Mouse (Mus musculus) subcutaneous adipose tissue, adult 2 months (tissue): ENCODE data around the gene Fcgr1. TPM values are rescaled to one million over a fixed set of nuclear protein-coding genes. Genes with fewer than 3 reads are reported as not detected.

ENCODE experiments used
- polyA plus RNA-seq: library from polyadenylated mRNA; depleted of rRNA; stranded (reverse); fragments of >200 nt; gene quantifications from 2 replicates; pipeline ENCODE4 v1.2.3, GENCODE M21; 2012; ENCODE audit warnings: low replicate concordance; rRNA removed

Gene Fcgr1
- 3.7 and 10.2 TPM in 2 replicates for polyA plus RNA-seq

DNA sequence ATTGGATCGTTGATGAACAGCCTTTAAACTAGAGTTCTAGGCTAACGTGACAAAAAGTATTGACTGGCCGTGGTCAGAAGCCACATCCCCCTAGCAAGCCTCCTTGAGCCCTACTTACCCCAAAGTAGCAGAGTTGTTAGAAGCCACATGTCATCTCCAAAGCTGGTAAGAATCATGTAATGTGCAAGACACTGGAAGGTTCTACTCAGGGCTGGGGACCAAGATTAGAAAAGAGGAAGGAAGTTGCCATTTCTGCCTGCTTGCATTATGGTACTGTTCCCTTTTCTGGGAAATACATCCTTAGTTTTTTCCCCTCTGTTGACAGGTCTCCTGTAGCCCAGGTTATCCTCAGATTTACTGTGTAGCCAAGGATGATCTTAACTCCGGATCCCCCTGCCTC is at the start of gene Fcgr1:
Gene Fcgr1, minus strand, starts transcription at position 183 of the 400 bp plus-strand sequence.

DNA sequence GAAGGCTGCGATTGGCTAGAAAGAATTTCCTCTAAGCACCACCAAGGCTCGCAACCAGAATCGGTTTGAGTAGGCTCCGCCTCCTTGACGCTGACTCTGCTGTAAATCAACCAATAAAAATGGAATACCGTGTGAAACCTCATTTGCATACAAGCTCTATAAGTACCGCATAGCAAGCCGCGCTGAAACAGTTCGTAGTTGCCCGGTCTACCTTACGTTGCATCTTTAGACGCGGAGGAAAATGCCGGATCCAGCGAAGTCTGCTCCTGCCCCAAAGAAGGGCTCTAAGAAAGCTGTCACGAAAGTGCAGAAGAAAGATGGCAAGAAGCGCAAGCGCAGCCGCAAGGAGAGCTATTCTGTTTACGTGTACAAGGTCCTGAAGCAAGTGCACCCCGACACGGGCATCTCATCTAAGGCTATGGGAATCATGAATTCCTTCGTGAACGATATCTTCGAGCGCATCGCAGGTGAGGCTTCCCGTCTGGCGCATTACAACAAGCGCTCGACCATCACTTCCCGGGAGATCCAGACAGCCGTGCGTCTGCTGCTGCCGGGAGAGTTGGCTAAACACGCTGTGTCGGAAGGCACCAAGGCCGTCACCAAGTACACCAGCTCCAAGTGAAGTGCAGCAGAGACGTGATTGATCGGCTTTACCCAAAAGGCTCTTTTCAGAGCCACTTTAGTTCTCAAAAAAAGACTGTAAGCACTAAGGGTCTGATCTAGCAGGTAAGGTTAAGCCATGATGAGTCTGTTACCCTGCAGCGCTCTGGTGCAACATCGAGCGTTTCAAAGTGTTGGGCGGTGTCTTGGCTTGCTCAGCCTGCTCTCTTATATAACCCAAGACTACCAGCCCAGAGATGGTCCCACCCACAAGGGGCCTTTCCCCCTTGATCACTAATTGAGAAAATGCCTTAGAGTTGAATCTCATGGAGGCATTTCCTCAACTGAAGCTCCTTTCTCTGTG is 24.0 kb downstream of the Fcgr1 start, which contains the start of gene Hist2h2bb:
Gene Hist2h2bb, plus strand, starts transcription at position 242 of the 964 bp plus-strand sequence.

DNA sequence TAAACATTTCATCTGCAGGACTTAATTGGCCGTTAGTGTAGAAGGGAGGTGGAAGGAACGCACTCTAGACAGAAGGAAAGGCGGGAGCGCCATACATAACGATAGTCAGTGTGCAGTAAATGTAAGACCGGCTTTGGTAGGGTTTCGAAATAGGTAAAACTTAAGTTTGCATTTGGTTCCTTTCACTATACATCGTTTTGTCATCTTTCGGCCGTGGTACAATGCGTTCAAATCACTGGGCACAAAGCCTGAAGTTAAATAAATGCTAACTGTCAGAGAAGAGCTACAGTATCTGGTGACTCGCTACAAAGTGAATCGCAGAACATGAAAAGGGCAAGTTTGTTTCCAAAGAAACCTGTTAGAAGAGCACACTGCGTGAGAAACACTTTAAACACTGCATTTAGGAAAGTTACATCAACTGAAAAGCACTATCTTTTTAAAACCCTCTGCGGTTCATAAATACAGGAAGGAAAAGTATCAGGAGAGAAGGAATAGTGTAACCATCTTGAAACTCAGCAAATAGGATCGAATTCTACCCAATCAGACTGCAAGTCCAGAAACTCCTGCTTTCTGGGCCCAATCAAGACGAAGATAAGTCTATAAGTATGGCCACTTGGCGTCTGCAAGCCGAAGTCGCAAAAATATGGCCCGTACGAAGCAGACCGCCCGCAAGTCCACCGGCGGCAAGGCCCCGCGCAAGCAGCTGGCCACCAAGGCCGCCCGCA is 25.6 kb downstream of the Fcgr1 start, which contains the start of gene Hist2h3b:
Gene Hist2h3b, plus strand, starts transcription at position 604 of the 725 bp plus-strand sequence.

DNA sequence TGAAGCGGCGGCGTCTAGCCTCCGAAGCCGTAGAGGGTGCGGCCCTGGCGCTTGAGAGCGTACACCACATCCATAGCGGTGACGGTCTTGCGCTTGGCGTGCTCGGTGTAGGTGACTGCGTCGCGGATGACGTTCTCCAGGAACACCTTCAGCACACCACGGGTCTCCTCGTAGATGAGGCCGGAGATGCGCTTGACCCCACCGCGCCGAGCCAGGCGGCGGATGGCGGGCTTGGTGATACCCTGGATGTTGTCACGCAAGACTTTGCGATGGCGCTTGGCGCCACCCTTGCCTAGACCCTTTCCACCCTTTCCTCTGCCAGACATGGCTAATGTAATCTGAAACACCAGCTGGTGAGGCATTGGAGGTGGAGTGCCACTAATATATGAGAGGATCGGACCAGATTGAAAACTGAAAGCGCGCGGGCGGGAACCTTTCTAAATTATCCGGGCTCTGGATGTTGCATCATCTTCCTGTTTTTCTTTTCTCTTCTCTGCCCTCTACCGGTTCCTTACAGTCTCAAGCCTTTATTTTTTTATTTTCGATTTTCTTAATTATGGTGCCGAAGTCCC is 30.7 kb downstream of the Fcgr1 start, which contains the start of gene Hist2h4:
Gene Hist2h4, minus strand, starts transcription at position 333 of the 572 bp plus-strand sequence.

DNA sequence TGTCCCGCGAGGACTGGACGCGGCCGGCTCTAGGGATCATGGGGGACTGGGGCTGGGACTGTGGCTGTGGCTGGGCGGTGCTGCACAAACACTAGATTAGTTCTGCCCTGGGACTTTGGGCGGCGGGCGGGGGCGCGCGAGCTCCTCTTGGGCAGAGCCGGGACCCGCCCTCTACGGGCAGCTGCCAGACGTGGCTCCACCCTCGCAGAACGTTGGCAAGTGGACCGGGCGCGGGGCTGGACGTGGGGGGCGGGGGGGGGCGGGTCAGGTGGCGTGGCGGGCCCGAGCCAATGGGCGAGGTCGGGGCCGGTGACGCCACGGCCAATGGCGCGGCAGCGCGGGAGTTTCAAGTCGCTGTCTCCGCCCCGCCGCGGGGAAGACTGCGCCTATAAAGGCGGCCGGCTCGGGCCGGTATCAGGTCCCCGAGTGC is 47.3 kb downstream of the Fcgr1 start, which contains the start of gene Hist2h3c1:
Gene Hist2h3c1, plus strand, starts transcription at position 259 of the 430 bp plus-strand sequence.

DNA sequence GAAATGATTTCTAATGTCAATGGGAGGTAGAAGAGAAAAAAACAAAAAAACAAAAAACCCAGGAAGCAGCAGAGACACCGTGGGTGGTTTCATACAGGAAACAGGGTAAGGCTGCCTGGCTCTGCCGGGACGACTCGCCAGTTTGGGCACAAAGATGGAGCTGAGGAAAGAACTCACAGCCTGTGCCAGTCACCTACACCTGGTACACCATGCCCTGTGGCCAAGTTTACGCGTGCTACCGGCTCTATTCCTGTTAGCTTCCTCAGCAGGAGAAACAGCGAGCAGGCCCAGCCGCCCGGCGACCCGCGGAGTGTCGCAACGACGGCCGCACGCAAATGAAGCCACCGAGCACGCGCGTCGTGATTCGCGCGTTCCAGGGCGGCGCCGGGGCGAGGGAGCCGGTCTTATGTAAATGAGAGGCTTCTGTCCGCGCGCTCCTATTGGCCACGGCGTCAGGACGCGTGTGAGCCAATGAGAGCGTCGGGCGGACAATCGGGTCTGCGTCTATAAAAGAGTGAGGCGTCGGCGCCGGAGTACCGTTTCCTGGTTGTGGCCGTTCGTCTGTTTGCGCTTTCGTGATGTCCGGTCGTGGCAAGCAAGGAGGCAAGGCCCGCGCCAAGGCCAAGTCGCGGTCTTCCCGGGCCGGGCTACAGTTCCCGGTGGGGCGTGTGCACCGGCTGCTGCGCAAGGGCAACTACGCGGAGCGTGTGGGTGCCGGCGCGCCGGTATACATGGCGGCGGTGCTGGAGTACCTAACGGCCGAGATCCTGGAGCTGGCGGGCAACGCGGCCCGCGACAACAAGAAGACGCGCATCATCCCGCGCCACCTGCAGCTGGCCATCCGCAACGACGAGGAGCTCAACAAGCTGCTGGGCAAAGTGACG is 48.5 kb downstream of the Fcgr1 start, which contains the start of gene Hist2h2aa1:
Gene Hist2h2aa1, plus strand, starts transcription at position 495 of the 884 bp plus-strand sequence.

DNA sequence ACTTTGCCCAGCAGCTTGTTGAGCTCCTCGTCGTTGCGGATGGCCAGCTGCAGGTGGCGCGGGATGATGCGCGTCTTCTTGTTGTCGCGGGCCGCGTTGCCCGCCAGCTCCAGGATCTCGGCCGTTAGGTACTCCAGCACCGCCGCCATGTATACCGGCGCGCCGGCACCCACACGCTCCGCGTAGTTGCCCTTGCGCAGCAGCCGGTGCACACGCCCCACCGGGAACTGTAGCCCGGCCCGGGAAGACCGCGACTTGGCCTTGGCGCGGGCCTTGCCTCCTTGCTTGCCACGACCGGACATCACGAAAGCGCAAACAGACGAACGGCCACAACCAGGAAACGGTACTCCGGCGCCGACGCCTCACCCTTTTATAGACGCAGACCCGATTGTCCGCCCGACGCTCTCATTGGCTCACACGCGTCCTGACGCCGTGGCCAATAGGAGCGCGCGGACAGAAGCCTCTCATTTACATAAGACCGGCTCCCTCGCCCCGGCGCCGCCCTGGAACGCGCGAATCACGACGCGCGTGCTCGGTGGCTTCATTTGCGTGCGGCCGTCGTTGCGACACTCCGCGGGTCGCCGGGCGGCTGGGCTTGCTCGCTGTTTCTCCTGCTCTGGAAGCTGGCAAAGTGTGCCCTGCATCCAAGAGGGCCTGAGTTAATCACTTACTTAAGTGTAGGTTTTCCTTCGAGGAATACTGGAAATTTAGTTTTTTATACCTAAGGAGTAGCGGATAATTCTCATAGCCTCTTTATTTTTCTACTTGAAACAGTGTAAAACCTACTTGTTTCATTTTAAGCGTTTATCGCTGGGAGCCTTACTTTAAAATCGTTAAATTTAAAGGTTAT is 53.6 kb downstream of the Fcgr1 start, which contains the start of gene Hist2h2aa2:
Gene Hist2h2aa2, minus strand, starts transcription at position 328 of the 850 bp plus-strand sequence.

DNA sequence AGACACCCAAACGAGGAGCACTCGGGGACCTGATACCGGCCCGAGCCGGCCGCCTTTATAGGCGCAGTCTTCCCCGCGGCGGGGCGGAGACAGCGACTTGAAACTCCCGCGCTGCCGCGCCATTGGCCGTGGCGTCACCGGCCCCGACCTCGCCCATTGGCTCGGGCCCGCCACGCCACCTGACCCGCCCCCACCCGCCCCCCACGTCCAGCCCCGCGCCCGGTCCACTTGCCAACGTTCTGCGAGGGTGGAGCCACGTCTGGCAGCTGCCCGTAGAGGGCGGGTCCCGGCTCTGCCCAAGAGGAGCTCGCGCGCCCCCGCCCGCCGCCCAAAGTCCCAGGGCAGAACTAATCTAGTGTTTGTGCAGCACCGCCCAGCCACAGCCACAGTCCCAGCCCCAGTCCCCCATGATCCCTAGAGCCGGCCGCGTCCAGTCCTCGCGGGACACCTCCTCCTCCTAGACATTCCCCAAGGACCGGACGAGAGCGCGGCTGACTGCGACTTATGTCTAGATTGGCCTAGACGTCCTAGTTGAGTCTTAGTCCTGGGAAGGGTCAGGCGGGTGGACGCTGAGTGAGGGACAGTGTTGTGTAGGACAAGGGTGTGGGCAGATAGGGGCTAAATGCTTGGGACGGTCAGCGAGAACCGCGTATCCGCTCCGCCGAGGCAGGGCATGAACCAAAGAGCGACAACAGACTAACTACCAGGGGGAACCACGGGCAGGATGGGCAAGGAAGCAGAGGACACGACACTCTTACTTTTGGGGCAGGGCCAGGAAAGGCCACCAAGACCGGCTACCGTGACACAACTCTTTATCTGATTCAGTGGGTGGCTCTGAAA is 54.6 kb downstream of the Fcgr1 start, which contains the start of gene Hist2h3c2:
Gene Hist2h3c2, minus strand, starts transcription at position 174 of the 840 bp plus-strand sequence.

Other genes with a start within 250 kb of the Fcgr1 start
- 6.9 and 8.3 TPM in 2 replicates for gene Vps45, start 235.5 kb downstream of the Fcgr1 start, polyA plus RNA-seq
- gene Otud7b, start 189.4 kb downstream of the Fcgr1 start, polyA plus RNA-seq = 9.3 and 15.2 TPM in 2 replicates
- 21.6 and 30.8 TPM in 2 replicates for gene Mtmr11, start 132.0 kb downstream of the Fcgr1 start, polyA plus RNA-seq
- gene Sf3b4, start 121.6 kb downstream of the Fcgr1 start, polyA plus RNA-seq = 42.2 and 80.9 TPM in 2 replicates
- gene Sv2a, start 112.8 kb downstream of the Fcgr1 start, polyA plus RNA-seq = 1.5 and 9.7 TPM in 2 replicates
- 55.8 and 58.3 TPM in 2 replicates for gene Bola1, start 74.3 kb downstream of the Fcgr1 start, polyA plus RNA-seq
- 3.5 TPM in 1 of 2 replicates, not detected in the other for gene Hist2h2ab, start 74.1 kb downstream of the Fcgr1 start, polyA plus RNA-seq
- gene Hist2h2ac, start 73.1 kb downstream of the Fcgr1 start, polyA plus RNA-seq = 1.6 and 9.3 TPM in 2 replicates
- gene Hist2h2be, start 72.8 kb downstream of the Fcgr1 start, polyA plus RNA-seq = 4.4 and 6.0 TPM in 2 replicates
- 33.9 and 43.2 TPM in 2 replicates for gene Hist2h3c2, start 54.8 kb downstream of the Fcgr1 start, polyA plus RNA-seq
- gene Hist2h2aa2, start 53.7 kb downstream of the Fcgr1 start, polyA plus RNA-seq = 97.9 and 418 TPM in 2 replicates
- 300 and 841 TPM in 2 replicates for gene Hist2h2aa1, start 48.5 kb downstream of the Fcgr1 start, polyA plus RNA-seq
- not detected in 2 replicates for gene Hist2h3c1, start 47.3 kb downstream of the Fcgr1 start, polyA plus RNA-seq
- 1.4 and 5.8 TPM in 2 replicates for gene Hist2h4, start 30.7 kb downstream of the Fcgr1 start, polyA plus RNA-seq
- 7.6 and 40.3 TPM in 2 replicates for gene Hist2h3b, start 25.3 kb downstream of the Fcgr1 start, polyA plus RNA-seq
- gene Hist2h2bb, start 24.2 kb downstream of the Fcgr1 start, polyA plus RNA-seq = 0.57 and 1.7 TPM in 2 replicates
- gene BC107364, start 158.3 kb upstream of the Fcgr1 start, polyA plus RNA-seq = not detected in 2 replicates
- gene Hfe2, start 231.2 kb upstream of the Fcgr1 start, polyA plus RNA-seq = 1.1 and 2.2 TPM in 2 replicates